Mouse (Mus musculus) lung, postnatal 0 days (tissue): ENCODE measurements at regions not wholly inside any gene's neighbourhood (a gene's known extent, or its start where the extent isn't known, plus 50 kb on each side); places are given as distances from the start of the nearest gene placed in this dataset.

Experiments
- ATAC-seq: fragments of 200-750 bp; cut with Nextera tagmentation; 2 replicates; pipeline ENCODE4 v1.8.0; 2017; ENCODE audit warnings: moderate library complexity
- DNase-seq: peaks from one replicate; pipeline ENCODE4 v3.0.0-alpha.2; 2016; ENCODE audit warnings: low spot score
- H3K27ac ChIP-seq: fragments of 300-500 bp; sonication (generic); 2 replicates; pipeline ENCODE4 v1.5.1; 2014; ENCODE audit warnings: antibody characterized with exemption, mild to moderate bottlenecking, low read length, mixed read lengths
- H3K27me3 ChIP-seq: fragments of 300-500 bp; sonication (generic); replicated peaks from 2 replicates; pipeline ENCODE4 v1.6.1; 2014; ENCODE audit warnings: low read length, mixed read lengths; ENCODE audit not compliant: insufficient read depth
- H3K36me3 ChIP-seq: fragments of 300-500 bp; sonication (generic); 2 replicates; pipeline ENCODE4 v1.6.1; 2014; ENCODE audit warnings: low read length, mixed read lengths; ENCODE audit not compliant: insufficient read depth
- H3K4me1 ChIP-seq: fragments of 300-500 bp; sonication (generic); 2 replicates; pipeline ENCODE4 v1.6.1; 2014; ENCODE audit warnings: antibody characterized with exemption, low read depth, low read length, mixed read lengths; ENCODE audit not compliant: insufficient read depth
- H3K4me2 ChIP-seq: fragments of 300-500 bp; sonication (generic); replicated peaks from 2 replicates; pipeline ENCODE4 v1.6.1; 2014; ENCODE audit warnings: low read depth, mild to moderate bottlenecking, low read length, moderate library complexity, mixed read lengths
- H3K4me3 ChIP-seq: fragments of 300-500 bp; sonication (generic); 2 replicates; pipeline ENCODE4 v1.5.1; 2014; ENCODE audit warnings: low read depth, low read length
- H3K9ac ChIP-seq: fragments of 300-500 bp; sonication (generic); replicated peaks from 2 replicates; pipeline ENCODE4 v1.6.1; 2014; ENCODE audit warnings: low read depth, mild to moderate bottlenecking
- H3K9me3 ChIP-seq: fragments of 300-500 bp; sonication (generic); 2 replicates; pipeline ENCODE4 v1.6.1; 2016; ENCODE audit warnings: low read length, mixed read lengths
- CTCF ChIP-seq: IDR thresholded peaks from 2 replicates; pipeline ENCODE4 v1.5.1; 2016; ENCODE audit warnings: antibody characterized with exemption, mild to moderate bottlenecking
- EP300 ChIP-seq: IDR thresholded peaks from 2 replicates; pipeline ENCODE4 v1.6.1; 2016; ENCODE audit warnings: antibody characterized with exemption, mild to moderate bottlenecking, control low read depth
- WGBS: fragments of 180-500 bp; shearing (Covaris S2); extraction: QIAGEN DNeasy Blood & Tissue Kit; methylation state at CpG from one replicate; pipeline ENCODE4 v1.1.7; 2014; 5-methylcytosine and 5-hydroxymethylcytosine counted together

DNA sequence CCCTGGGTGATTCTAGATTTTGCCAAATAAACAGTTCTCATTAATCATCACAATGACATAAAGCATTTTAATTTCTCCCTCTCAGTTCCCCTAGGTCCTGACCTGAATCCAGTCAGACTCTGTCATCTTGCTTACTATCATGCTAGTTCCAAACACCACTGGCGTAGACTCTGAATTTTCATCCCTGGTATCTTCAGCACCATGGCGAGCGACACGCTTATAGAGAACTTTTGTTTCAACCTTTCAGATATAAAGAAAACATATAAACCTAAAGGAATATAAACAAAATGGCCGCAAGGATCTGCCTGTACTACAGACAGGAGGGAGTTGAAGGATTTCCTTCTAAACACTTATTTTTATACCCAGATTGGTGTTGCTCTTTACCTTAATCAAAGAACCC is 1105.8 kb downstream of the Synb start:
- 46% methylated on average over 5 of the region's 5 CpGs for WGBS
- DNase-seq, result no peak
- no peak for ATAC-seq

GRCm38 (mm10) chr14:68182606-68183005 is 1111.5 kb downstream of the Synb start:
- no peaks in the 10 kb centered on the region for H3K4me1 ChIP-seq
- no peaks in the 10 kb centered on the region for H3K27me3 ChIP-seq
- H3K4me3 ChIP-seq, result no peak overlapping the region
- DNase-seq, result no peak
- no peak overlapping the region for H3K9ac ChIP-seq
- H3K36me3 ChIP-seq, result no peaks in the 10 kb centered on the region
- H3K9me3 ChIP-seq, result no peaks in the 10 kb centered on the region
- TF ChIP-seq EP300 (no peak), CTCF (no peak)
- H3K27ac ChIP-seq, result no peak overlapping the region
- WGBS, result 36% methylated on average over 9 of the region's 9 CpGs
- ATAC-seq, result no peak
- H3K4me2 ChIP-seq, result no peak overlapping the region

More for the DNA sequence above, 1105.8 kb downstream of the Synb start:
- Histone ChIP-seq H3K9me3 (no peaks in the 10 kb centered on the region), H3K9ac (no peak overlapping the region), H3K36me3 (no peaks in the 10 kb centered on the region), H3K4me3 (no peak overlapping the region), H3K27ac (no peak overlapping the region), H3K27me3 (no peaks in the 10 kb centered on the region), H3K4me2 (no peak overlapping the region), H3K4me1 (no peaks in the 10 kb centered on the region)
- TF ChIP-seq CTCF (no peak), EP300 (no peak)

GRCm38 (mm10) chr14:68181168-68181567 is 1112.9 kb downstream of the Synb start:
- Histone ChIP-seq H3K36me3 (no peaks in the 10 kb centered on the region), H3K27ac (no peak overlapping the region), H3K4me2 (no peak overlapping the region), H3K4me1 (no peaks in the 10 kb centered on the region), H3K27me3 (no peaks in the 10 kb centered on the region), H3K4me3 (no peak overlapping the region), H3K9me3 (no peaks in the 10 kb centered on the region), H3K9ac (no peak overlapping the region)
- DNase-seq (no peak), ATAC-seq (no peak)
- TF ChIP-seq EP300, result no peak
- TF ChIP-seq CTCF, result no peak
- WGBS, result 61% methylated on average over 6 of the region's 6 CpGs
